Mouse (Mus musculus): ENCODE measurements at regions not wholly inside any gene's neighbourhood (a gene's known extent, or its start where the extent isn't known, plus 50 kb on each side); places are given as distances from the start of the nearest gene placed in this dataset.
"Not testable (repeated sequence)": the region's sequence is repeated elsewhere in the genome, so short reads cannot be mapped to it uniquely, and the experiment has no call there.

DNA sequence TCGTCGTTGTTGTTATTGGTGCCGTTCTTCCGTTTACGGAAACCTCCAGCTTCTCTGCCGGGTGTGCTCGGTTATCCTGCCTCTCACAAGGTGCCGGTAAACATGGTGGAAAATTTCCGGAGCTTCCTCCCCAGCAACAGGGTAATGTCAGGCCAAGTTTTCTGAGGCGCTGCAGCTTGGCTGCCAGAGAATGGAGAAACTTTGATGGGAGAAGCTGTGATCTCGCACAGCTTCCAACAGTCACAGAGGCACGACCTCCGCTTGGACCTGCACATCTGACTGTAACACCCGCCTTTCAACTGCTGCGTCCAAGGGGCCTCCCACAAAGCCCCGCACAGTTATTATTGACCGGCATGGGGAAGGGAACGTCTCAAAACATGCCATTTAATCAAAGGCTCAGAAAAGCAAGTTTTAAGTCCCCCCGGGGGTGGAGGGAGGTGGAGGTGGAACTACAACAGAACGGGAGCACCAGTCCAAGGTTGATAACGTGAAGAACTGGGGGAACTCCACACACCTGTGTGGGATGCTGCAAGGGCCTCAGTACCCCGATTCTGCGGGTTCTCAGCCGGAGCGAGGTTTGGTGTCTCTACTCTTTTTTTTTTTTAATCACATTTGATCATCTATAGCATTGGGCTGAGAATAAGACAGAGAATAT, 299.1 kb downstream of the Vrk1 start:
- no peak for DNase-seq (ENCODE audit: low spot score)

DNA sequence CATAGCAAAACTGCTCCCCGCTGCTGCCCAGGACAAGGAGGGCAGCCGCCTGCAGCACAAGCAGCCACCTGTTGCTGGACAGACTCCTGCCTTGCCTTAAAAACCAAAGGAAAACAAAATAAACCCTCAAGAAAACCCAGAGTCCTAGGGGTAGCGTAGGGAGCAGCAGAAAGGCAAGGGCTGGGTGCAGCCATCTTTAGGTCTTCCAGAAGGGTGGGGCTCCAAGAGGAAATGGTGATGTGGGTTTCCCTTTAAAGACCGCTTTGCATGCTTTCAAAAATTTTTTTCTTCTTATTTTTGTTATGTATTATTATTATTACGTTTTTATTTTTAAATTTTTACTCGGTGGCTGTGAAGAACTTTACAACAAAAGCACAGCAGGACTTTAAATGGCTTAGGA, 300.1 kb downstream of the Vrk1 start:
- no peak for DNase-seq (ENCODE audit: low spot score)

DNA sequence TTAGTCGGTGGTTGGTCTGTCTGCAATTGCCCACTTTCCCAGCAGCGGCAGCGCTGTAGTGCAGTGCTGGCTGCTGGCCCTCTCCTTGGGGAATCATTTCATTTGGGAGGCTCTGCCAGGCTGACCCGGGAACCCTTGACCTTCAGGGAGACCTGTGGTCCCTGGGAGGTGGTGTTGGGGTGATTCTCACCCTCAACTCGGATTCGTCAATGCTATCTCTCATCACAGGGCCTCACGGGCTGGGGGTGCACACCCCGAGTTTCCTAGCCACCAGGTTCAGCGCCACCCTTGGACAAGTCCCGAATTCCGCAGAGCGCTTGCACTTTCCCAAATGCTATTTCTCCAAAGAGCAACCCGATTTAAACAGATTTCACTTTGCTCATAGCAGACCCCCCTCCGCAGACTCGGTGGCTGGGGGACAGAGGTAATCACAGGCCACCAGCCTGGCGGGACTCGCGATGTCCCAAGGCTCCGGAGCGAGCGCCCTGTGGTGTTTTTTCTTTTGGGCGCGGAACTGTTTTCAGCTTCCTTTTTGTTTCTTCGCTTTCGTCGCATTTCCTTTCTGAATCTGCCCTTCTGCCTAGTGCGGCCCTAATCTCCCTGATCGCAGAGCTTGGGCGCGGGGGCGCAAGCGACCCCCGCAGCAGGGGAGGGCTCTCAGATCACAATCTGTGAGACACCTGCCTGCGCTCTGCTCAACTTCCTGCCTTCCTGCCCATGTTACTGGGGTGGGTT, 300.7 kb downstream of the Vrk1 start:
- DNase-seq (ENCODE audit: low spot score): no peak

GRCm38 (mm10) chr12:106311320-106311825, 301.3 kb downstream of the Vrk1 start:
- no peak for DNase-seq (ENCODE audit: low spot score)

- no peak for DNase-seq (ENCODE audit: low spot score)
These were observed 302.0 kb downstream of the Vrk1 start for GRCm38 (mm10) chr12:106311831-106312600.

DNA sequence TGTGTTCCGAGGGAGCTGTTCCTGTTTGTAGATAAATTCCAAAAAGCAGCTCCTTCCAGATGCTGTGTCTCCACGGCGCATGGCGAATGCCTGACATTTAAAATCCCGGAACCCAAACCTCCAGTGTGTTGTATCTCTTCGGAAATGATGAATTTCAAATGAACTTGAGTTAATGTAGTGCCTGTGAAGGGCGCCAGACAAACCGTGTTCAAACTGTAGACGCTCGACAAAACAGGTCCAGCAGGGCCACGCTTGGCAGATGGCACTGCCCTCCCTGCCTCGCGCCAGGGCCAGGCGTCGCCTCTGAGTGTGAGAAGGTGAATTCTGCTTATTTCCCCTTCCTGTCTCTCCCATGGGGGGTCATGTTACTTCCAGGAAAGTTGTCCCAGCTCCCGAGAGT, 307.7 kb downstream of the Vrk1 start:
- DNase-seq (ENCODE audit: low spot score): no peak

DNA sequence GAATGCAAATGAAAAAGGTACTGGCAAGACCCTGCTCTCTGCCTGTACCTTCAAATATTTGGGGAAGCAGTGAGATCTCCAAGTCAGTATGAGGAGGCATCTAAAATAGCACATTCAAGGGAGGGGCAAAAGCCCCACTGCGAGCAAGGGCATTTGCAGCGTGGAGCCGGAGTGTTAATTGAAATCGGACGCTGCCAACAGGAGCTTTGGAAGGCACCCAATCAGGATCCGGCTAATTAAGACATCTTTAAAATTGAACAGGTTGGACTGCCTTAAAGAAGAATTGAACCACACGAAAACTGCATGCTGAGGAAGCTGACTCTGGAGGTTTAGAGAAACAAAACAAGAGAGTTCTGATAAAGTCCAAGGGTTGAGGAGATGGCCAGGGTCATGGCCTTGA, 311.5 kb downstream of the Vrk1 start:
- DNase-seq (ENCODE audit: low spot score): no peak

DNA sequence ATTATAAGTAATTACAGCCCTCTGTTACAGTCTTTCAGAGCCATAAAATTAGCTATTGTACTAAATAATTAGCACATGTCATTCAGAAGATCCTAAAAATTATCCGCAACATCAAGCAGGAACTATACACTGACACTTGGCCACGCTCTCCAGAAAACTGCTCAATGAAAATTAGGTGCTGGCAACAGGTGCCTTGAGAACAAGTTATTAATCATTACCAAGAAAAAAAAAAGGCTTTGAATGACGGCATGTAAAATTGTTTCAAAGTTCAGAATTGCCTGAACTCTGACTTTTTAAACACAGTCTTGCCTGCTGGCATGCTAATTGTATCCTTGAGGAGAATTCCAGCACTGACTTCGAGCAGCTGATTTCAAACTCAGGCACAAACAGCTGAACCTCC, 316.6 kb downstream of the Vrk1 start:
- no peak for DNase-seq (ENCODE audit: low spot score)

- no peak for DNase-seq (ENCODE audit: low spot score)
These were observed 317.3 kb downstream of the Vrk1 start for GRCm38 (mm10) chr12:106327351-106327750.

DNA sequence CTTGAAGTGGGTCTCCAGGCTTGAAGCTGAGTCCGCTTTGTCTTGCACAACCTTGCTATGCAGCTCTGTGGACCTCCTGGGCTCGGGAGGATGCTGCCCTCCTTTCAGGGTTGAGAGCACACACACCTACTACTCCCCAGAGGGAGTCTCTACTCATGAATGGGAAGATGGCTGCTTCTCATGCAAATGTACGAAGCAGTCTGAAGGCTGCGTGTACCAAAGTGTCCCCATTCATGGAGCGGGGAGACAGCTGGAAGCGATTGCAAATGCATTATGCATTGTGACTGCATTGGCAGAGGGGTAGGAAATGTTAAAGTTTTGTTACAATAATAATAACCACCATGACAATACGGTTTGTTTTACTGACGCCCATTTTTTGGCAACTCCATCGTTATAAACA, 347.8 kb downstream of the Vrk1 start:
- no peak for DNase-seq (ENCODE audit: low spot score)

DNA sequence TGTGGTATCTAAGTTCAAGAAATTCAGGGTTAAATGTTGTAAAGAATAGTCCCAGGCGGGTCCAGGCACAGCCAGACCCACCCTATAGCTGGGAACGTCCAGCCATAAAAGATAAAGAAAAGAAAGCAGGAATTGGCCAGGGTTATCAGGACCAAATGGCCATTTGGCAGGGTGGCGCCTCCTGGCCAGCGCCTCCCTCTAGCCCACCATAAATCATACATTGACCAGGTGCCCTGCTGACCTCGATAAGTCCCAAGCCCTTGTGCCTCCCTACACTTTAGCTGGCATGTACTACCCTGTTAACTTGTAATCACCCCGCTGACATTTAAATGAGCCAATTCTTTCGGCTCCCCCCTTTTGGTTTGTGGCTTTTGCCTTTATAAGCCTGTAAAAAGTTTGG, 351.6 kb downstream of the Vrk1 start:
- not testable (repeated sequence) for DNase-seq (ENCODE audit: low spot score)

- DNase-seq (ENCODE audit: low spot score): no peak
These were observed 364.9 kb downstream of the Vrk1 start for GRCm38 (mm10) chr12:106374840-106375375.

DNA sequence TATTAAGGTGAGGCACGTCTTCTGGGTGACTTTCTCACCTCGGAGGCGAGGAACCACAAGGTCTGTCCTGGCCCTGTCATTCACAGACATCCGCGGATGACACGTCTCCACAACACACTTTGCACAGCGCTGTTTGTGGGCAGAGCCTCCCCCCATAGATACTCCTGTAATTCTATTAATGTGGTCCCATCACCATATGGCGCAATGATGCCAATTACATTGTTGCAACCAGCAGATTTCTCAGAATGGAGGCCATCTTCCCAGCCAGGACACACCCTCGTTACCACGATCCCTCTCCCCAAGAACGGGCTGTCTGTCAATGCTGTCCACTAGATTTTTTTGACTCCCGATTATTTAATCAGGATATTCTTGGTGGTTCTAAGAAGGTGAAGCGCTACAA, 365.9 kb downstream of the Vrk1 start:
- DNase-seq (ENCODE audit: low spot score): no peak

DNA sequence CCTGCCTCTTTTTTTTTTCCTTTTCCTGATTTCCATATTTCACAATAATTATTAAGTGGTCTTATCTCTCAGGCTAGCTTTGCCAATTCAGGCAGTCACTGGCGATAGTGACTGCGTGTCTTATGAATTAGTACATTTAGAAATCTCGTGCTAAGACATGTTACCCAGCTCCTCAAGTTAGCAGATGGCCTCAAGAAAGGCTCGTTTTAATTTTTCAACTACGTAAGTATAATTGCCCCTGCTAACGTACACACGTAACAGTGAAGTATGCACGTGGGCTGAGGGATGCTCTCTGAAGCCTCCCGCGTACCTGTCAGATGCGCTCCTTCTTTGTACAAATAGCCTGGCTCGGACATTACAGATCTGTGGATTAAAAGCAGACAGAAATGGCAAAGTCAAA, 366.8 kb downstream of the Vrk1 start:
- DNase-seq (ENCODE audit: low spot score): no peak

- DNase-seq (ENCODE audit: low spot score): no peak
These were observed 367.3 kb downstream of the Vrk1 start for GRCm38 (mm10) chr12:106377281-106377680.

DNA sequence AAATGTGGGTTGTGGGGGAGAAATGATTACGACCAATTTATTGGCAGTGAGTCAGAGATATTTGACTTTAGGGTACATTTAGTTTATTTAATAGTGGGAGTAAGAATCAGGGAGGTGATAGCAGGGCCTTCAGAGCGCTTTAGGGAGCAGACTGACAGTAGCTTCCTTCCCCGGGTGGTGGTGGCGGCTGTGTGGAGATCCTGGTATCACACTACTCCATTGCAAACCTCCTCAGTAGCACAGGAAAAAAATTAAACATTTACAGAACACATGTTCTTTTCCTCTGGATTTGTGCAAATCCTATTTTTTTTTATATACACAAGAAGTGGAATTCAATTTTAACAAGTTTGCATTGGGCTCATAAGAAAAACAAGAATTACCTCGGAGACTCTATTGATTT, 367.7 kb downstream of the Vrk1 start:
- no peak for DNase-seq (ENCODE audit: low spot score)

GRCm38 (mm10) chr12:106378303-106379075, 368.5 kb downstream of the Vrk1 start:
- DNase-seq (ENCODE audit: low spot score): no peak

- DNase-seq (ENCODE audit: low spot score): peak; percentile 2
These were observed 369.1 kb downstream of the Vrk1 start for GRCm38 (mm10) chr12:106379151-106379594.

DNA sequence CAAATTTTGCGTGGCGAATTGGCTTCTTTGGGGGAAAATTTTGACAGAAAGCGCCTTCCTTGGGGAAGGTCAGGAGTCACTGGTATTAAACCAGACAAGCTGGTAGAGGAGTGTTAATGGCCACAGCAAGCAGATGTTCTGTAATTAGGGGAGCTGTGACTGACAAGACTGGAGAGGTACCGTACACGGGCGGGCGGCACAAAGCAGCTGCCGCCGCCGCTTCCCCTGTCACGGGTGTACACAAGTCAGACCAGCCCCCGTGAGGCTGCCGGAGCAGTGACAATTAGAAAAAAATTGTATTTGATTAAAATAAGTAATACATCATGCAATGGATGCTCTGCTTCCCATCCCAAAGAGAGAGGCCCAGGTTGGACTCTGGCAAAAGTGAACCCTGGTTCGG, 369.8 kb downstream of the Vrk1 start:
- no peak for DNase-seq (ENCODE audit: low spot score)

GRCm38 (mm10) chr12:106381821-106382220, 371.8 kb downstream of the Vrk1 start:
- DNase-seq (ENCODE audit: low spot score): no peak

DNA sequence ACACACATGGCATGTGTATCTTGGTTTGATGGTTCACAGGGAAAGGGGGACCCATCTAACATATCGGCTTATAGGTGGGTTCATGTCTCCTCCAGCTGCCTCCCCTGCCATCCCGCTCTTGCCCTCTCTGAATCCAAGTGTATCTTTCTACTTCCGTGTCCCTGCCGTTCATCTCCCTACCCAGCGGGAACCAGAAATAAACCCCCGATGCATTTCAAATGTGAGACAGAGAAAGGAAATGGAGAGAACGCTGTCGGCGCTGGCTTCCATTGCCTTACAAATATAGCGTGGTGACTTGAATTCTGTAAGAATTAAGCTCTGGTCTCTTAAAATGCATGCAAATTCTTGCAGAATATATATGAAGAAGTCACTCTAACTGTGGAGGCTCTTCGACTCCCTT, 379.2 kb downstream of the Vrk1 start:
- no peak for DNase-seq (ENCODE audit: low spot score)

- DNase-seq (ENCODE audit: low spot score): no peak
These were observed 382.3 kb downstream of the Vrk1 start for GRCm38 (mm10) chr12:106392316-106392715.

All from ovary, postnatal 14 days (tissue).